Mouse (Mus musculus) spleen, postnatal 10 days (tissue): ENCODE data around the gene Mmgt1.
A peak's percentile ranks its signal among the peaks of the same experiment; 100 is the strongest.

Source experiments
- DNase-seq, 2 experiments: peaks; one replicate each; pipeline ENCODE4 v3.0.0; 2021 to 2022; ENCODE audit warnings: low spot score in 2 of 2

Gene Mmgt1

DNA sequence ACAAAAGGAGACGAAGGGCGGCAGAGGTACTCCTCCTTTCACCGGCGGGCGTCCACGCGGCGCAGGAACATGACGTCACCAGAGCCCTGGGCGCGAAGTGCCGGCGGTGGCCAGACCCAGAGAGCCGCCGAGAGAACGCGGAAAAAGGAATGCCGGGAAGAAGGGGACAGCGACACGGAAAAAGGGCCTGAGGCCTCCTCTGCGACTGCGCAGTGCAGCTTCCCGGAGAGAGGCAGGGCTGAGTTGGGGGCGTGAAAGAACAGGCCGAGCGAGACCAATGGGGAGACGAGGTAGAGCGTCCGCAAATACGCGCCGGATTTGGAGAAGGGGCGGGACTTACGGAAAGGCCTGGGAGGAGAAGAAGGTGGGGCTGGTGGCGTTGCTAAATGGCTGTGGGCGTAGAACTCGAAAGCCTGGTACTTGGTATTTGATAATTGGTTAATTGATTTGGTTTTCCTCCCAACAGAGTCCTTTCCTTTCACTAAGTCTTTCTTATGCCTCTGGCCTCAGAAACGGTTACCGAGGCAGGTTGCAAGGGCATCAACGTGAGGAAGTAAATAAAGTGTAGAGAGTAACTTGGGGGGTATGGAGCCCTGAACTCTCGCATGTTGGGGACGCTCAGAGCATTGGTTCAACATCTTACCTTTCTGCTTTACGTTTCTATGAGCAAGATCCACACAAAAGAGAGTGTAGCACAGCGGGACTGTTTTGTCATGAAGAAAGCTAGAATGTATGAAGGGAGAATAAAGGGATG lies at the start of gene Mmgt1:
Gene Mmgt1 (minus strand): TSS at position 183 of the 754 bp plus-strand sequence.
- peak; percentile 81 to 87 for DNase-seq

DNA sequence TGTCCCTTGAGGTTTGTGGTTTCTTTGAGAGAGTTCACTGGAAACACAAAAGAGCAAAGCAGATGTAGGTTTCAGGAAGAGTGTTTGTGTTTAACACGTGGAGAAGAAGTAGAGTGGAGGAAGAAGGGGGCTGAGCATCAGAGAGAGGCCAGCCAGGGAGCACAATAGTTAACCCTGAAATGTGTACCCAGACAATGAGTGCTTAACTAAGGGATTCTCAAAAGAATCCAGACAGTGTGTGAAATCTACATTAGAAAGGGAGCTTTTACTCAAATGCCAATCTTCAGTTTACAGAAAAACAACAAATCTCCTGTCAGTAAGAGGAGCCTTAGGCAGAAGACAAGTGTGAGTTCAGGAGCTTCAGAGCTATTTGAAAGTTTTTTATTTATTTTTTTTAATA lies 42.2 kb upstream of the Mmgt1 start:
- DNase-seq: no peak

DNA sequence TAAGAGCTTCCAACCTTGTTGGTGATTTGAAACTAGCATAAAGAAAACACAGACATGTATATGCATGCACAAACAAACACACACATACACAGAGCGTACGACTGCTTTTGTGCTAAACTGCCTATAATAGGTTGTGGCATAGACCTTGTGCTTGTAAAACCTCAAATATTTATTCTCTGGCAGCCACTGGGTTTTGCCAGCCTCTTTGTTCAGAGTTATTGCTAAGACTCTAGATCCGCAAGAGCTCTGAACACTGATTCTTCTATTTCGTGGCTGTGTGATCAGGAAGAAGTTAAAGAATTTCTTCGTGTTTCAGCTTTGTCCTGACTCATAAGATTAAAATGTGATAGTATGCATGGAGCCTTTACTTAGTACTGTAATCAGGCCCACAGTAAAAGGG lies 38.3 kb upstream of the Mmgt1 start:
- DNase-seq: no peak

- DNase-seq: no peak
Measured at GRCm38 (mm10) chrX:56615236-56615635, 17.4 kb upstream of the Mmgt1 start.

DNA sequence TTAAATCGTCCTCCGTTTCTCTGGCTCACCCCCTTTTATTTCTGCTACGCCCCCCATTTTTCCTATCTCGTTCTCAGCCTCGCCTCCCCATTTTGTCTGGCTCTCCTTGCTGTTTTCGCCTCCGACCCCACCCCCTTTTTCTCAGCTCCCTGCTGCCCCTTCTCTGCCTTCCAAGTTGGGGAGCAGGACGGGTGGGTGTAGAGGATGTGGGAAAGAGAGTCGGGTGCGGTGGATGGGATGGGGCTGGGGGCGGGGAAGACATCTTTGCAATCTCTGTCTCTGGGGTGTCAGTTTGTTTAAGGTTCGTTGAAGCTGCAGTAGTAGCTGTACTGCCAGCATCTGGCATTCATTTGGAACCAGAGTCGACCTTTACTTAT lies 12.4 kb upstream of the Mmgt1 start:
- DNase-seq: peak in 1 of 2 experiments; percentile 16

- DNase-seq: peak; percentile 42 to 77
Measured at GRCm38 (mm10) chrX:56609623-56610317, 11.9 kb upstream of the Mmgt1 start, which contains the start of gene Slc9a6. Slc9a6 (plus strand) TSS chrX:56609757.

DNA sequence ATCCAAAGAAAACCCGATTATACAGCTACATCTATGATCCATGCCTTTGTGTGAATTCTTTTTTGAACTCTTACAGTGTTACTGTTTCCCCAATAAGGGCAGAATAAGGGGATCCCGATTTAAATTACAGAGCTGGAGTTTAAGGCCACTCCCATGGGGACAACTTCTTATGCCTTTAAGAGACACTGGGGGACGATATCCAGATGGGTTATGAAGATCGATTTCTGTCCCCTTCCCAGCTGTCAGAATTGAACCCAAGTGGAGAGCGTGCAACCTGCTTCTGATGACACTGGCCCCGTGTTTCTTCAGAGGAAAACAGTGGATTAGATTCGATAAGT lies 11.4 kb upstream of the Mmgt1 start:
- no peak for DNase-seq

DNA sequence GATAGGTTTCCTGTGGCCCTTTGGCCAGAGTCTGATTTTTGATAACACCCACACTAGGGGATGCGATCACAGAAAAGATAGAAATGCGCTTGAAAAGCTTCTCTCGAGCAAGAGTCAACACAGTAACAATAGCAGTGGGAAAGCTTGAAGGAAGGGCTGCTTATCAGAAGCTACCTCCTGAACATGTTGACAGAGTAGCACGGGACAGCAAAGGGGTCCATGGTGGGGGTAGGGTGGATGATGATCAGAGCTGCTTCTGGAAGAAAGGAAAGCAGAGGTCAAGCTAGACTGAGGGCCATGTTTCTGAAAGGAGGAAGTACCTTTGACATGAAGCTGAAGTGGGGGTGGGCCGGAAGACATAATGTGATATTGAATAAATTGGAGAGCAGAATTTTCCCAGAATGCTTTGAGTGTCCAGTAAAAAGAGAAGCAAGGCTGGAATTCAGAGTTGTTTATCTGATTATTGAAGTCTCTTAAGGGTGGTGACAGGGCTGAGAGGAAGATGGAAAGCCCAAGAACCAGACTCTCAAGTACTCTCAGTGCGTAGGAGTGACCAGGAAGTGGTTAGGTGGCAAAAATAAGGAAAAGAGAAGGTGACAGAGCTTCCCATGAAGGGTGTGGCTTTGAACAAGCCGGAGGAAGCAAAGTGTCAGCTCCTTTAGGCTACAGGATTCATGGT lies 9.3 kb upstream of the Mmgt1 start:
- DNase-seq: no peak

DNA sequence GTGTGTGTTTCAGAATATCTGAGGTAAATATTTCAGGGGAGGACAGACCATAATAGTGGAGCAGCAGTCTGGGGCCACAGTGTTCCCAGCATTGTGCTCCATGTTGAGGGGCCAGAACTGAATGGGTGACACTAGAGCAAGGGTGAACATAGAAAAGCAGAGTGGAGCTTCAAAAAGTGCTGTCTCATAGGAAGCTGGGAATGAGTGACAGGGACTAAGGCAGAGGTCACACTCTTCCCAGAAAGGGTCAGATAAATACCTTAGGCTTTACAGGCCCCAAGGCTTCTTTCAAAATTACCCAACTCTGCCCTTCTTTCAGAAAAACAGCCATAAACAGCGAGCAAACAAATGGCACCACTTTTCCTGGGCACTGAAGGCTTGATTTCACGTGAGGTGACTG lies 8.7 kb upstream of the Mmgt1 start:
- DNase-seq: no peak

DNA sequence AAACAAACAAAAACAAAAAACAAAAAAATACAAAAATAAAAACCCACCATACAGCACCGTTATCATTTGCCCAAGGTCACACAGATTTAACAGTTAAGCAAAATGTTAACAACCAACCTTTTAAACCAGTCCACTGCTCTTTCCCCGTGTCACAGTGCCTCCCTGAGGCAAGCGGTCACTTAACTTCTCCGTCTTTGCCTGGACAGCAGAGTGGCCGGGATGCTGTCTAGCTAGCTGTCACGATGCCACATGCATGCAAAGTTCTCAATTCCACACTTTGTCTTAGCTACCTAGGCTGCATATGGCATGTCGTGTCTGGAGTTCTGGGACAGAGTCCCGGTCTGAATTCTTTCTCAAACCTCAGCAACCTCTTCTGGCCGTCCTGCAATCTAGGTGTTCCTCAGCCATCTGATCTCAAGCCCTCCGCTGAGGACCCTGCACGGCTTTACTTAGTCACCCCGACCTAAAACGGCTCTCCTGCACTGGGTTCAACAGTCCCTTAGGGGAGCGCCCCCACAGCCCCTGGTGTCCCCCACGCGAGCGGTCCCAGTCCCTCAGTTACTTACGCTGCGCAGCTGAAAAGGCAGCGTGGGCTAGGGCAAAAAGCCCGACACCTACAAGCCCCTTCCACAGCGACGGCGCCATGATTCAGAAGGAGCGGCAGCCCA lies 516 bp downstream of the Mmgt1 start:
- DNase-seq: peak in 1 of 2 experiments; percentile 15

DNA sequence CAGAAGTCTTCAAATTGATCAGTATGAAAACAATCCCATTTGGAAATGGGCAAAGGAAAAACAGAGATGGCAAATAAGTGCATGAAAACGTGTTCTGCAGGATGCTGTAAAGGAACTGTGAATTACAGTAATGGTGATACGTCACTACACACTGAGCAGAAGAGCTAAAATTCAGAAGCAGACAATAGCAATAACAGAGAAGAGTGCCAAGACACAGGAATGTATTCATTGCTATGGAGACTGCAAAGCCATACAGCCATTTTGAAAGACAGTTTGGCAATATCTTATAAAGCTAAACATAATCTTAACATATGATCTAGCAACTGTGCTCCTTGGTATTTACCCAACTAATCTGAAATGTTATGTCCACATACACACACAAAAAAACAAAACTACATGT lies 19.7 kb downstream of the Mmgt1 start:
- DNase-seq: no peak

DNA sequence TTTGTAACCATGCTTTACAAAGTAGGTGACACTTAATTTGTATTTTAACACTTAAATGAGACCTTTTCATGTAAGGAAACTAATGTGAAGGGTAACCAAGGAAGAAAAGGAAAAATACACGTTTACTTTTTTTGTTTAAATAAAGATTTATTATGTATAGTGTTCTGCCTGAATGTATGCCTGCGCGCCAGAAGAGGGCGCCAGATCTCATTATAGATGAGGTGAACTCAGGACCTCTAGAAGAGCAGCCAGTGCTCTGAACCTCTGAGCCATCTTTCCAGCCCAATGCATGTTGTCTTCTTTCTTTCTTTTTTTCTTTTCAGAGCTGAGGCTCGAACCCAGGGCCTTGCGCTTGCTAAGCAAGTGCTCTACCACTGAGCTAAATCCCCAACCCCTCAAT lies 25.4 kb downstream of the Mmgt1 start:
- DNase-seq: peak in 1 of 2 experiments; percentile 48

GRCm38 (mm10) chrX:56553584-56553983 lies 44.3 kb downstream of the Mmgt1 start:
- no peak for DNase-seq

DNA sequence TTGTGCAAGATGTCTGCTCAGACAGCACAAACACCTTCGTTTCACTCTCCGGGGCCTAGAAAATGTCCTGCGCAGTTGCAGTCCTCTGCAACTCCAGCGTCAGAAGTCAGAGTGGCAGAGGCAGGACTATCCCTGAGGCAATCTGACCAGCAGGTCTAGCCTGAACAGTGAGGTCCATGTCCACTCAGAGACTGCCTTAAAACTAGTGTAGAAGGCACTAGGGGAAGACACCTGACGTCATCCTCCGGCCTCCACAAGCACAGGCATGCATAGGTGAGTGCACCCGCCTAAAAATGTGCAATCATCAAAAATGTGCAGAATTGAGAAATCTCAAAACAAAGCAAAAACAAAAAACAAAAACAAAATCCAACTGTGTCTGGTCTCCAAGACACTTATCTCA lies 48.4 kb downstream of the Mmgt1 start, which contains the start of gene Gm648:
Gene Gm648 (minus strand): TSS at position 101 of the 400 bp plus-strand sequence.
- DNase-seq: no peak

DNA sequence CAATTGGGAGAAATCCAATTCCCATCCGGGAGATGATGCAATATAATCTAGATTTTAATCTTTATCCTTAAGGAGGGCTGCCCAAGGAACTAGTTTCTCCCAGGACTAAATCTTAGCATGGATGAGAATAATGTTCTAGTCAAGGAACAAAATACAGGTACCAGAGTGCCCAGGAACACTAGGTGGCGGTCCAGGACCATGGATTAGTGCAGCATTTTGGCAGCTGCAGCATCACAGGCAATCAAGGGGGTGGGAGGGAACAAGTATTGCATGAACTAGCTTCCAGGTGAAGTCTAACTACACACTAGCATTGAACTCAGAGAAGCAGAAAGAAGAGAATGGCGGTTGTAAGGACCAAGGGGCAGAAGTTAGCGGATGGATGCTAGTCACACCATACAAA lies 60.7 kb downstream of the Mmgt1 start:
- DNase-seq: peak in 1 of 2 experiments; percentile 17
